Mouse (Mus musculus) thymus, adult 18-20 months (tissue): Measurements from ENCODE around the gene Ptprz1.
"Not testable (repeated sequence)": the region's sequence is repeated elsewhere in the genome, so short reads cannot be mapped to it uniquely, and the experiment has no call there.

ENCODE experiments used
- DNase-seq, 2 experiments: peaks; one replicate each; pipeline ENCODE4 v3.0.0; 2022; ENCODE audit warnings: mixed read lengths in 2 of 2

The Ptprz1 gene

GRCm38 (mm10) chr6:23014988-23015613 is 139.8 kb downstream of the Ptprz1 start:
- no peak for DNase-seq

DNA sequence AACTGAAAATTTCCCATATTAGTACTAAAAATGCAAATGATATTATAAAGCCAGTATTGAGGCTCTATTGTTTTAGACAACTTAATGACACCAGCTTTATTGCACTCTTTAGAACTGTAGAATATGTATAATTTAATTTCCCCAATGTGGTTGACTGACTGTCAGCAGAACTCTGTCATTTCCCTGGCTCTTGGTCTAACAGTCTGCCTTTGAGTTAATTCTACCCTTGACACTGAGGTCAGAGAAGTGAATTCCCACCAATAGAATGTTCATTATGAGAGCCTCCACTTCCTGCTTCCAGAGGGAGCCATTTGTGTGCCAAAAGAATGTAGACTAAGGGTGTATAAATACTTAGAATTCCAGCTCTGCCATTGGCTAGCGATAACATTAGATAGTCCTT is 152.9 kb downstream of the Ptprz1 start:
- DNase-seq = no peak

DNA sequence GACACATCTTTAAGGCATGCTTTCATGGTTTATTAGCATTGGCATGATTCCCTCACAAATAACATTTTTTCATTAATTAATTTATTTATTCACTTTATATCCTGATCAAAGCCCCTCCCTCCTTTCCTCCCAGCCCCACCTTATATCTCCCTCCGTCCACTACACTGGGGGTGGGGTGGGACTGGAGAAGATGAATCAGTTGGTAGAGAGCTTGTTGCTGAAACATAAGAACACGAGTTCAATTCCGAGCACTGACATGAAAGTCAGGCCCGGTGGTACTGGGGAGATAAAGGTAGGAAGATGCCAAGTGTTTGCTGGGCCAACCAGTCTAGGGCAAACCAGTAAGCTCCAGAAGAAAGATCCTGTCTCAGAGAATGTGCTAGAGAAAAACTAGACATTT is 173.5 kb downstream of the Ptprz1 start:
- no peak for DNase-seq

DNA sequence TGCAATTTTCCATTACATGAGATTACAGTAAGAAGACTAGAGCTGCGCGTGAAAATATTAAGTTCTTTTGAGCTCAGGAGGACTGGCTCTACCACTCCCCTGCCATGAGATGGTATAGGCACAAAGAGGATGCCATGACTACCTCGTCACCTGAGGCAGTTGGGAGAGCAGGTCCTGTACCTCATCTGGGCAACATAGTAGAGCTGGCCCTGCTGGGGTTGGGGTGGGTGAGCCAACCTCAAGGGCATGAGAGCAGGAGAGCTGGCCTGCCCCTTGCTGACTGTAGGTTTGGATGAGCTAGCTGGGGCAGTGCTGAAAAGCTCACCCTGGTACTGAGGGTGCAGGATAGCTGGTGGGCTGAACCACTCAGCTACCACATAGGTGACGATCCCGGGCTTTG is 180.4 kb downstream of the Ptprz1 start:
- no peak for DNase-seq

DNA sequence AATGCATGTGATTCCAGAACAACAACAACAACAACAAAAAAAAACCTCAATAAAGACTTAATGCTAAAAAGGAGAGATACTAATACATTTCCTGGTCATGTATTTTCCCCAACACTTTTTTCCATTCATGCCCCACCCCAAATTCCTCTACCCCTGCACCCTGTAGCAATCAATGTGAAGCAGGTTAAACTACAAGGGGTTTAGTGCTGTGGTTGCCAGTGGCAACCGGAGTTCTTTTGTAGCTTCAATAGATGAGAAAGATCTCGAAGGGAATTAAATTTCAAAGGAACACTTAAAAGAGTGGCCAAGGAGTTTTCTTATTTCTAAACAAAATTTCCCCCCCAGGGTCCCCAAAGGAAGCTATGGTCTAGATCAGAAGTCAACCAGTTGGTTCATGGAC is 200.8 kb downstream of the Ptprz1 start:
- DNase-seq = no peak

GRCm38 (mm10) chr6:23078273-23078672 is 203.0 kb downstream of the Ptprz1 start:
- DNase-seq = no peak

DNA sequence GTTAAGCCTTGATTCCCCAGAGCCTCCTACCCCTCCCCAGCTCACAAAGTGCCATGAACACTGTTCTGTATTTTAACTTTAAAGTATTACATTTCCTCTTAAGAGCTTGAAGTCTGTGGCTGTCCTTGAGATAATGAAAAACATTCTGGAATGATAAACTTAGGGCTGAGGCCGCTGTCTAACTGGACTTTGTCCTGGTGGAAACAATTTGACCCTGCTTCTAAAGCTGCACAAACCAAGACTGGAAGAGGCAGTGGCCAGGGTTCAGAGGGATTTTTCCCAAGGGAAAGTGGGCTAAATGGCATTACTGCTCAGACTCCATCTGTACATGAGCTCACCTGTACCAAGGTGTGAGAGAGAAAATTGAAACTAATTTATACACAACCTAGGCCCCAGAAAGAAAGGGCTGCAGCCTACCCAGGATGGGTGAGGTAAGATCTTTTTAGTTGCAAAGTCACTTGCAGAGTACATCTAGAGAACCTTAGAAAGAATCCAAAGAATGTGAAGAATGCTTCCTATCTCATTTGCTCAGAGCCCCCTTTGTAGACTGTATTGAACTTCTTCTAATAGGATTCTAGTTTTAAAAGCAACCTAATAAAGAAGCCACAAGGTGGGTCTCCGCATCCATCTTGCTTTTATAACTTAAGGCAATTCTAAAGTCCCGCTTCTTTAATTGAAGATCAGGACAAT is 204.8 kb downstream of the Ptprz1 start:
- no peak for DNase-seq

GRCm38 (mm10) chr6:23084587-23085421 is 209.5 kb downstream of the Ptprz1 start:
- no peak for DNase-seq

GRCm38 (mm10) chr6:23089292-23089691 is 214.0 kb downstream of the Ptprz1 start:
- DNase-seq = not testable (repeated sequence)

DNA sequence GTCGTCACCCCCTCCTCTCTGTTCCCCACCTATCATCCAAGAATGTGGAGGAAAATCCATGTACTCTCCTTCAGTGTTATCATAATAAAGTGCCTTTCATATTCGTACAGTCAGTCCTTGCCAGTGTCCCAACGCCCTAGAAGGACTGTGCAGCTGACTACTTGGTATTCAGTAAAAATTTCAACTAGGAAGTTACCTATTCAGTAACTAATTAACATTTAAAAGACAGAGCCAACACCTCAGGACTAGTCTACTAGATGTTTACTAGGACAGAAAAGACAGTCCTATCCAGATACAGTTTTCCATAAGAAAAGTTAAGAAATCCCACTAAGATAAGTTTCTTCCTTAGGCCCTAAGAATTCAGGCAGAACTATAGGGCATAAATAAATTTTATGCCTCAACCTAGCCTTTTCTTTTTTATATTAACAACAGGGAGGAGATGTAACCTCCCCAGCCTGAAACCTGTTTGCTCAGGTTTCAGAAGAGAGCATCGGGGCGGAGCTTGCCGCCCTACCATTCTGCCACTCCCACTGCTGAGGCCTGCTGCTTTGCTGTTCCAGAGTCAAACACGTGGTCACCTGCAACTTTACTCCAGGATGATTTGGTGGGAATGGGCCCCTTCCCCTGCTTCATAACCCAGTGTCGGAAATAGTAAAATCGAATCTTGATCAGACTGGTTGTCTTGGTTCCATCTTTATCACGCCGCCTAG is 215.2 kb downstream of the Ptprz1 start:
- not testable (repeated sequence) for DNase-seq
